Mouse (Mus musculus): Measurements from ENCODE around the gene Ublcp1.
"Not testable (repeated sequence)": the region's sequence is repeated elsewhere in the genome, so short reads cannot be mapped to it uniquely, and the experiment has no call there.

Ublcp1 gene

DNA sequence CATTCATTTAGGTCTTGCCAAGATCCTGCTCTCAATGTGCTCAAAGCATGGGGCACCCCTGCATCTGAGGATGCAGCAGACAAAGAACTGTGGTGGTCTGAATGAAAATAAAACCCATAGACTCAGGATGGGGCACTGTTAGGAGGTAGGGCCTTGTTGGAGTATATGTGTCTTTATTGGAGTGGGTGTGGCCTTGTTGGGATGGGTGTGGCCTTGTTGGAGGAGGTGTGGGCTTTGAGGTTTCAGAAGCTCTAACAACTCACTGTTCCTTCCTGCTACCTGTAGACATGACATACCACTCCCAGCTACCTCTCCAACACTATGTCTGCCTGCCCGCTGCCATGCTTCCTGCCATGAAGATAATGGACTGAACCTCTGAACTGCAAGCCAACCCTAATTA lies 18.8 kb upstream of the Ublcp1 start:
- no peak for DNase-seq

DNA sequence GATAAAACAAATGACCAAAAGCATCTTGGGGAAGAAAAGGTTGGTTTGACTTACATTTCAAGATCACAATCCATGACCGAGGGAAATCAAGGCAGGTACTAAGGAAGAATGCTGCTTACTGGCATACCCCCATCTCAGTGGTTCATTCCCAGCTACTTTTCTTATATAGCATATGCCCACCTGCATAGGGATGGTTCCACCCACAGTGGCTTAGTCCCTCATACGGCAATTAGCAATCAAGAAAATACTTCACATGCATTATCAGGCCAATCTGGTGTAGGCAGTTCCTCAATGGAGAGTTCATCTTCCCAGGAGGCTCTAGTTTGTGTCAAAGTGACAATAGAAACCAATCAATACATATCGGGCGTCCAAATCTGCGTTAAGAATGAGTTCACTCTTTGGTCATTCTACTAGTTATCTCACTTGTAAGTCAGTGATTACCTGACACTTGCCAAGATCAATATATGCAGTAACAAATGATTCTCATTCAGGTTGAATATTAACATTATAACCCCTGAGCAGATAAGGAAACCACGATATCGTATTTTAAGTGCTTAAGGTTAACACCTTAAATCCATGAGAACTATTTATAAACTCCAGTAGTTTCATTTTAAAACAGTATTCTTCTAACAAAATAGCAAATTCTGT lies 14.9 kb upstream of the Ublcp1 start:
- DNase-seq, result no peak

GRCm38 (mm10) chr11:44480246-44480645 lies 9.9 kb upstream of the Ublcp1 start:
- DNase-seq, result no peak

GRCm38 (mm10) chr11:44478382-44478781 lies 8.1 kb upstream of the Ublcp1 start:
- DNase-seq, result no peak

DNA sequence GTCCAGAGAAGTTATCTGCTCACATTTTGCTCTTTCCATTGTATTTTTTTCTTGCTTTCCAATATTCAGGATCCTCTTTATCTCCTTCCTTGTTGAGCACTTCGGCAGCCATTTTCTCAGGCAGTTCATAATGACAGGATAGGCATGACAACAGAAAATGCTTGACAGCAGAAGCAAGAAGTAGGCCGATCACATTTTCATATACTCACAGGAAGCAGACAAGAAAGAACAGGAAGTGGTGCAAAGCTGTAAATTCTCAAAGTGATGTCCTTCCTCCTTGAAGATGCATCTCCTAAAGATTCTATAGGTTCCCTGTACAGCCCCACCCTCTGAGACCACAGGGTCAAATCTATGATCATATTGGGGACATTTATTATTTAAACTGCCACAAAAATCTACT lies 6.1 kb upstream of the Ublcp1 start:
- DNase-seq, result no peak

GRCm38 (mm10) chr11:44475467-44475866 lies 5.2 kb upstream of the Ublcp1 start:
- no peak for DNase-seq

DNA sequence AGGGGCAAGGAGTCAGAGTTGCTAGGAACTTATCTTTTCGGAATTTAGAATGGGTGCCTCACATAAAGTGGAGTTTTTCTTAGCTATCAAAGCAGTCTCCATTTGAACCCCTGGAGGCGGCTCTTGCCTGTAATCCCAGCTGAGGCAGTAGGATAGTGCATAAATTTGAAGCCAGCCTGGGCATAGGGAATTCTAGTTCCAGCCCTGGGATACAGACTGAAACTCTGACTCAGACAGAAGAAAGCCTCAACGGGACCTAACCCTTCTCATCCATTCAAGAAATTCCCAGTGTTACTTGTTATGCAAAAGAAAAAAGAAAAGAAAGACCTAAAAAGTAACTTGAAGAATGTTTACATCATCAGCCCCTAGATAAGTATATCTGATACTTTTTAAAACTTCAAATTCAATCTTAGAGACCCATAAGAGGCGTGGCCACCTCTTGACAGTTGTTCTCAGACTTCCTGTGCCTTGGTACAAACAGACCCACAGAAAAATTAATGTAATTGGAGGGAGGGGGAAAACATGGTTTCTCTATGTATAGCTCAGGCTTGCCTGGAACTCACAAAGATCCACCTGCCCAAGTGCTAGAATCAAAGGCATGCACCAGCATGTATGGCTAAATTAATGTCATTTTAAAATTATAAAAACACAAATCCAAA lies 1.2 kb upstream of the Ublcp1 start:
- no peak for DNase-seq

DNA sequence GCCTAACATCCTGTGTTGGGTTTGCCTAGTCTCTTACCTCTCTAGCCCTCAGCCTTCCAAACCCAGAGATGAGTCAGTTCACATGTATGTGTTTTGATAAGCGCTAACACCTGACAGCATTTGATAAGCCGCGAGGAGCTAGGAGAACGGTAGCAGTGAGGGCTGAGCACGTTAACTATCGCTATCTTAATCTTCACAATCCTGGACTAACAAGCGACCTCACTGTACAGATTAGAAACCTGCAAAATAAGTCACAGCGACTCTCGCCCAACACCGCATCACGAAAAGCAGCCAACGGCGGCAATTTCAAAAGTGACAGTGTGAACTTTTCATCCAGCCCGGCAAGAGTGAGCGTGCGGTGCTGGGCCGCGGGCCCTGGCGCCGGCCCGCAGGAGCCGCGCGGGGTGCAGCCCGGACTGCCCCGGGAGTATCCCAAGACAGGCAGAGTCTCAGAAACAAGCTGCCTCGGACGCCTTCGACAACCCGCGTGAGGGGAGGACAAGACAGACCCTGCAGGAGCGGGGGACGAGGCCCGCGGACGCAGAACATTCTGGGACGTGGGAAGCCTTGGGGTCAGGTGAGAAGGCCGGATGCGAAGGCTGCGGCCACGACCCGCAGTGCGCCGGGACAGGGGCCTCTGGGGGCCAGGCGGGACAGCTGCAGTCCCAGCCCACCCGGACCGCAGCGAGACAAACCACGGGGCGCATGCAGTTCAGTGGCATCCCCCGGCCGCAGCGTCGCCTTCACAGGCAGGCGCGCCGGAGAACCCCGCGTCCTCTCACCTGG lies 459 bp downstream of the Ublcp1 start:
- no peak for DNase-seq

GRCm38 (mm10) chr11:44468306-44468790 lies 1.9 kb downstream of the Ublcp1 start:
- no peak for DNase-seq

GRCm38 (mm10) chr11:44466949-44467442 lies 3.3 kb downstream of the Ublcp1 start:
- no peak for DNase-seq

DNA sequence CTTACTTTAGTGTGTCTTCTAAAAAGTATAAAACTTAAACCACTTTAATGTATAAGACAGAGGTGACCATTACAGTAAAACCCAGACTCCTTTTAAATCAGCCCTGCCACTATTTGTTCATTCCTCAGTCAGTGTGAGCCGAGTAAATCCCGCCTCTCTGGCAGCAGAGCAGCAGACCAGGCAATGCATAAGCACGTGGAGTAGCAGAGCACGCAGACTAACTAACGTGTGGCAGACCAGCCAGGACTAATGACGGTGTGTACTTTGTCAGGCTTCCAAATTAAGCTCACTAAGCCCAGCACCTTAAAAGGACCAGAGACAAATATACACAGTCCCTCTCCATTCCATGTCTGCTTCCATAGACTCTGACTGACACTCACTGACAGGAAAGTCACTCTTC lies 8.8 kb downstream of the Ublcp1 start:
- no peak for DNase-seq

DNA sequence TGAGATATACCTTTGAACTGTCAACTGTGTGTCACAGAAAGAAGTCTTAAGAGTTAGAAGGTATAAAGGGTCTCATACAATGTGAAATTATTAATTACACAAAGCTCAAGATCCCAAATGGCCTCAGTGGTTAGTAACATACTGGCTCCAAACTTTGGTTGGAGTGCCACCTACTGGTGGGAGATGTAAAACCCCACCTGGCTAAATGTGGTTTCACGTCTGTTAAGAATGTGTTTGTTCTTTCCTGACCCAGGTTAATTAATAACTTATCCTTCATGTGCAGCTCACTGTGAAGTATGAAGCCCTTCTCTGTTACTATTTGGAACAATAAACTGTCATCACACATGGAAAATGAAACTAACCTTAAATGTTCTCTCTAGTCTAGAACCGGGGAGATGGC lies 16.9 kb downstream of the Ublcp1 start:
- DNase-seq, result peak in 1 of 2 experiments; percentile 33

- DNase-seq, result not testable (repeated sequence)
These were observed 18.3 kb downstream of the Ublcp1 start for GRCm38 (mm10) chr11:44452016-44452415.

- DNase-seq, result peak; percentile 32 to 72
These were observed 19.3 kb downstream of the Ublcp1 start for GRCm38 (mm10) chr11:44451046-44451445.

- DNase-seq, result no peak
These were observed 32.5 kb downstream of the Ublcp1 start for GRCm38 (mm10) chr11:44437786-44438185.

DNA sequence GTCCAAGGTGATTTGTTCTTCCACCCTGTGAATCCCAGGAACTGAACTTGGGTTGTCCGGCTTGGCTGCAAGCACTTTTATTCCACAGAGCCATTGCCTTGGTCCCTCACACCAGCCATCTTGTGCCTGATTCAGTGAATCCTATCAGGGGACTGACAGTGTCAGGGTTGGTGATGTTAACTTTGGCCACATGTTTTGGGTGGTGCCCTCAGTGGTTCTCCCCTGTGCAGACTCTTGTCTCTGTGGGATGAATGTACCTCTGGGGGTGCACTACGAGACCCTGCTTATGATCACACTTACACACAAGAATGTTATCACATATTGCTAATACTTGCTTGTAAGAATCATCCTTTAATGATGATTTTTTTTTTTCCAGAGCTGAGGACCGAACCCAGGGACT lies 40.3 kb downstream of the Ublcp1 start:
- DNase-seq, result no peak

GRCm38 (mm10) chr11:44427951-44428350 lies 42.3 kb downstream of the Ublcp1 start:
- no peak for DNase-seq

GRCm38 (mm10) chr11:44425626-44426025 lies 44.7 kb downstream of the Ublcp1 start:
- no peak for DNase-seq

GRCm38 (mm10) chr11:44425006-44425405 lies 45.3 kb downstream of the Ublcp1 start:
- no peak for DNase-seq

DNA sequence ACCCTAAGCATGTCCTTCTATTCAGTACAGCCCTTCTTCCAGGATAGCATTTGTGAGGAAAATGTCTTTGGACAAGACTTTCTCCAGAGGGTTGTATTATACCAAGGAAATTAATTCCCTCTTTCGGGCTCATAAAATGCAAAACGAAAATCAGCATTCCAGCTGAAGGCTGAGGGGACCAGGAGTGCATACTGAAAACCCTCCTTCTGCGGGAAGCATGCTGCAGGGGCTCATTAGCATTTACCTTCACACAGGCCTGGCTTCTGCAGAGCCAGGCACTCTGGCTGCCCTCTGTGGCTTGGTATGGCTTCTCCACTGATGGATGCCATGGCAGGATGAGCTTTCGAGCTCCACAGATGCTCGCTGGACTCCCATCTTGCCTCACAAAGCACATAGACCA lies 46.3 kb downstream of the Ublcp1 start:
- DNase-seq, result no peak

DNA sequence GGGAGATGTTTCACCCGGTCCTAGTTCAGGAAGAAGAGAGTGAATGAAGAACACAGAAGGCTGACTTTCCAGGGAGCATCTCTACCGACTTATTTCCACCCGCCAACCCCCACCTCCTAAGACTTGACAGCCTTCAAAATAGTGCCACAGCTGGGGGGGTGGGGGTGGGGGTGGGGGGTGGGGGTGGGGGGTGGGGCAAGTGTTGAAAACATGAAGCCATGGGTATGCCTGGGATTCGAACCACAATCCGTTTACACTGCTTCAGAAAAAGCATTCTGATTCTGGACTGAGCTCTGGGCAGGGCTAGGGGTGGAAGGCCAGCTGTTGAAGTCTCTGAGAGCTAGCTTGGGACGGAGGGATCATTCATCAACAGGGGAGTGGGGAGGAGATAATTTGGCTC lies 47.0 kb downstream of the Ublcp1 start:
- DNase-seq, result no peak

- no peak for DNase-seq
These were observed 47.8 kb downstream of the Ublcp1 start for GRCm38 (mm10) chr11:44422337-44423111.

DNA sequence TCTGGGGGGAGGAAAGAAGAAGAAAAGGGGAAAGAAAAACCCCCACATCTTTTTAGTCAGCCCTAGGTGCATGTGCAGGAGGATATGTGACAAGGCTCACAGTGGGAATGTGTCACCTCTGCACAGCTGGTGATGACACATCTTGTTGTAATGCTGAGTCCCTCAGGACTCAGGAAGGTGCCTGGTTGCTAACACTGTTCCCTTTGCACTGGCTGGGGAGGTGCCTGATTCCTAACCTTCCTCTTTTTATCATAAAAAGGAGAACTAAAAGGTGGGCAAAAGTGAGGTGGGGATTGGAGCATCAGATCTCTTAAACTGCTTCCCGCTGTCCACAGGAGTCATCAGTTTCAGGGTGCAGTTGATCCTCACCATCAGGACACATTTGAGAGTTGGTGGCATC lies 52.9 kb downstream of the Ublcp1 start:
- DNase-seq, result no peak

Data from thymus, adult 18-20 months (tissue).